Mouse (Mus musculus): ENCODE measurements around the gene Hist2h2ab.
A peak's percentile ranks its signal among the peaks of the same experiment; 100 is the strongest.
"Not testable (repeated sequence)": the region's sequence is repeated elsewhere in the genome, so short reads cannot be mapped to it uniquely, and the experiment has no call there.

Gene Hist2h2ab

GRCm38 (mm10) chr3:96219661-96220130, at the start of gene Hist2h2ab, which contains the start of gene Bola1:
TSS of gene Hist2h2ab (plus strand) at chr3:96219865.
TSS of gene Bola1 (minus strand) at chr3:96219709.
- DNase-seq (ENCODE audit: low read depth, low spot score): peak; percentile 98

- no peak for DNase-seq (ENCODE audit: low read depth, low spot score)
These were observed 49.4 kb upstream of the Hist2h2ab start for GRCm38 (mm10) chr3:96170276-96170675.

GRCm38 (mm10) chr3:96170976-96171545, 48.6 kb upstream of the Hist2h2ab start:
- DNase-seq (ENCODE audit: low read depth, low spot score): no peak

GRCm38 (mm10) chr3:96171583-96172196, 48.0 kb upstream of the Hist2h2ab start:
- DNase-seq (ENCODE audit: low read depth, low spot score): peak; percentile 71

- peak; percentile 96 for DNase-seq (ENCODE audit: low read depth, low spot score)
These were observed 47.2 kb upstream of the Hist2h2ab start, which contains the start of gene Sf3b4 for GRCm38 (mm10) chr3:96172197-96173178. TSS of gene Sf3b4 (plus strand) at chr3:96172332.

- no peak for DNase-seq (ENCODE audit: low read depth, low spot score)
These were observed 46.5 kb upstream of the Hist2h2ab start for GRCm38 (mm10) chr3:96173185-96173584.

GRCm38 (mm10) chr3:96174042-96174441, 45.6 kb upstream of the Hist2h2ab start:
- not testable (repeated sequence) for DNase-seq (ENCODE audit: low read depth, low spot score)

- DNase-seq (ENCODE audit: low read depth, low spot score): no peak
These were observed 44.4 kb upstream of the Hist2h2ab start for GRCm38 (mm10) chr3:96175251-96175650.

- DNase-seq (ENCODE audit: low read depth, low spot score): no peak
These were observed 41.2 kb upstream of the Hist2h2ab start for GRCm38 (mm10) chr3:96178427-96178826.

GRCm38 (mm10) chr3:96178902-96179301, 40.8 kb upstream of the Hist2h2ab start:
- no peak for DNase-seq (ENCODE audit: low read depth, low spot score)

GRCm38 (mm10) chr3:96179531-96179930, 40.1 kb upstream of the Hist2h2ab start:
- DNase-seq (ENCODE audit: low read depth, low spot score): peak; percentile 54

- DNase-seq (ENCODE audit: low read depth, low spot score): peak; percentile 90
These were observed 38.8 kb upstream of the Hist2h2ab start, which contains the start of gene Sv2a for GRCm38 (mm10) chr3:96180727-96181477. TSS of gene Sv2a (plus strand) at chr3:96181151.

- DNase-seq (ENCODE audit: low read depth, low spot score): peak; percentile 87
These were observed 37.9 kb upstream of the Hist2h2ab start for GRCm38 (mm10) chr3:96181510-96182381.

- peak; percentile 88 for DNase-seq (ENCODE audit: low read depth, low spot score)
These were observed 37.3 kb upstream of the Hist2h2ab start for GRCm38 (mm10) chr3:96182382-96182776.

- no peak for DNase-seq (ENCODE audit: low read depth, low spot score)
These were observed 26.7 kb upstream of the Hist2h2ab start for GRCm38 (mm10) chr3:96192977-96193376.

GRCm38 (mm10) chr3:96194966-96195365, 24.7 kb upstream of the Hist2h2ab start:
- DNase-seq (ENCODE audit: low read depth, low spot score): no peak

- peak; percentile 37 for DNase-seq (ENCODE audit: low read depth, low spot score)
These were observed 23.9 kb upstream of the Hist2h2ab start for GRCm38 (mm10) chr3:96195616-96196313.

GRCm38 (mm10) chr3:96196437-96197128, 23.1 kb upstream of the Hist2h2ab start:
- DNase-seq (ENCODE audit: low read depth, low spot score): peak; percentile 49

All from brain, adult 2 months (tissue).